Mouse (Mus musculus) lung, embryonic 16.5 days (tissue): ENCODE measurements around the gene Adpgk. TPM values are rescaled to one million over a fixed set of nuclear protein-coding genes. Genes with fewer than 3 reads are reported as not detected.

Experiments
- ATAC-seq: fragments of 200-750 bp; cut with Nextera tagmentation; 2 replicates; pipeline ENCODE4 v1.8.0; 2017; ENCODE audit warnings: low read depth, mild to moderate bottlenecking, moderate library complexity
- H3K27ac ChIP-seq: fragments of 300-500 bp; sonication (generic); 2 replicates; pipeline ENCODE4 v1.5.1; 2014; ENCODE audit warnings: mild to moderate bottlenecking, control low read depth, low read length
- H3K27me3 ChIP-seq: fragments of 300-500 bp; sonication (generic); 2 replicates; pipeline ENCODE4 v1.6.1; 2014; ENCODE audit warnings: low read depth, low read length, mixed read lengths; ENCODE audit not compliant: control insufficient read depth, insufficient read depth
- H3K36me3 ChIP-seq: fragments of 300-500 bp; sonication (generic); 2 replicates; pipeline ENCODE4 v1.6.1; 2014; ENCODE audit warnings: low read length; ENCODE audit not compliant: control insufficient read depth, insufficient read depth
- H3K4me1 ChIP-seq: fragments of 300-500 bp; sonication (generic); replicated peaks from 2 replicates; pipeline ENCODE4 v1.6.1; 2014; ENCODE audit warnings: low read length, mixed read lengths; ENCODE audit not compliant: control insufficient read depth, insufficient read depth
- H3K4me2 ChIP-seq: fragments of 300-500 bp; sonication (generic); 2 replicates; pipeline ENCODE4 v1.6.1; 2014; ENCODE audit warnings: low read depth, low read length, control low read depth
- H3K4me3 ChIP-seq: fragments of 300-500 bp; sonication (generic); 2 replicates; pipeline ENCODE4 v1.5.1; 2014; ENCODE audit warnings: mild to moderate bottlenecking, low read length, control low read depth
- H3K9ac ChIP-seq: fragments of 300-500 bp; sonication (generic); 2 replicates; pipeline ENCODE4 v1.6.1; 2014; ENCODE audit warnings: low read length, control low read depth
- H3K9me3 ChIP-seq: fragments of 300-500 bp; sonication (generic); 2 replicates; pipeline ENCODE4 v1.6.1; 2016; ENCODE audit warnings: low read length; ENCODE audit not compliant: control insufficient read depth
- WGBS: fragments of 180-500 bp; shearing (Covaris S2); extraction: QIAGEN DNeasy Blood & Tissue Kit; methylation state at CpG from one replicate; pipeline ENCODE4 v1.1.7; 2014; 5-methylcytosine and 5-hydroxymethylcytosine counted together
- polyA plus RNA-seq: library from polyadenylated mRNA; unstranded; fragments of >200 nt; fragmentation: Nextera tagmentation; extraction: Ambion mirVana; gene quantifications from 2 replicates; pipeline ENCODE4 v1.2.1, GENCODE M21; 2015

Gene Adpgk
- 34.5 and 38.3 TPM in 2 replicates for polyA plus RNA-seq

DNA sequence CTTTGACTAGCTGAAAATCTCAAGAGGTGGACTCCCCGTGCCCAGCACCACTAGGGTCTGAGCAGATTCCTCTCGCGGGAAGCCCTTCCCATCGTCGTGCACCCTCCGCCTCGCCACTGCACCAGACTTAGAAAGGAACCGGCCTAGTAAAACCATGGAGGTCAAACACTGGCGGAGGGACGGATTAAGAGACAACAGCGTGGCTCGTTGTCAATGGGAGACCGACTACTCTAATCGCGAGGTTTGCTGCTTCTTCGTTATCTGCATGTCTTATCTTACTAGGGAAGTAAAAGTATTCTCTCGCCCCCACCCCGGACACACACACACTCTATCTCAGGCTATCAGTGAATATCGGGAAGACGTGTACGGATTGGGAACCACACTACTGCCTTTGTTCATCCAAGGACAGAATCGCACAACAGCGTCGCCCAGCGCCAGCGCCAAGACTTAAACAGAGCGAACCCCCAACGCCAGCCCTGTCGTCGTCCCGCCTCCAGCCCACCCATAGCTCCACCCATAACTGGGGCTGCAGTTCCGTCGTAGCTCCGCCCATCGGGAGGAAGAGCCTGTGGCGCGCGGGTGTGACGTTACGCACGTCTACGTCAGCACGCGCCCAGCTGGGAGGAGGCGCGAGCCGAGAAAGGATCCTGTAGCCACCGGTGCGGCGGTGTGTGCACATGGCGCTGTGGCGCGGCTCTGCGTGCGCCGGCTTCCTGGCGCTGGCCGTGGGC is at the start of gene Adpgk:
TSS of gene Adpgk (plus strand) at position 602 of the 731 bp plus-strand sequence.
- peak within 1 kb of the TSS; percentile 91 for H3K27ac ChIP-seq
- no peaks in the 10 kb centered on the region for H3K27me3 ChIP-seq
- no peaks in the 10 kb centered on the region for H3K9me3 ChIP-seq
- no peaks in the 10 kb centered on the region for H3K36me3 ChIP-seq
- peak within 1 kb of the TSS; percentile 89 for H3K4me3 ChIP-seq
- peak; percentile 99 for ATAC-seq
- H3K9ac ChIP-seq: peak within 1 kb of the TSS; percentile 85
- H3K4me1 ChIP-seq: peaks cover 22% of the 10 kb centered on the region
- under 1% methylated on average over 57 of the region's 58 CpGs for WGBS
- peak within 1 kb of the TSS; percentile 85 for H3K4me2 ChIP-seq

DNA sequence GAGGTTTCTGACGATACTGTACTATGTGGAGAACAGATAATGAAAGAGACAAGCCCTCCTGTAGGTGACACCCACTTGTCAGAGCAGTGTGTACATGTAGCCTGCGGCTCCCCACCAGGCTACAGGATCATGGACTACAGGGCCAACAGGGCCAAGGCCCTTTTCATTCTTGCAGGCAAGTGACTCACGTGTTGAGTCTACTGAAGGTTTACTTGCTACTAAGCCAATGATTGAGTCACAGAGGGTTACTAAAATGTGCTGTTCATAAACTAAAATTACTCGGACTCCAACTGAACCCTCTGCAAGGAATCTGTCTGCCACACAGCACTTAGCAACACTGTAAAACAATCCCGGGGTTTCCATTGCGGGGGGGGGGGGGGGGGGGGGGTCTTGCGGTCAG is 46.2 kb upstream of the Adpgk start:
- no peak for ATAC-seq
- Histone ChIP-seq H3K4me2 (no peak overlapping the region), H3K4me3 (no peak overlapping the region), H3K4me1 (peaks cover 6% of the 10 kb centered on the region; the same call in 1 of the 2 replicates), H3K27ac (no peak overlapping the region), H3K27me3 (no peaks in the 10 kb centered on the region), H3K9ac (no peak overlapping the region), H3K9me3 (no peaks in the 10 kb centered on the region), H3K36me3 (no peaks in the 10 kb centered on the region)
- WGBS: 37% methylated on average over 7 of the region's 7 CpGs

DNA sequence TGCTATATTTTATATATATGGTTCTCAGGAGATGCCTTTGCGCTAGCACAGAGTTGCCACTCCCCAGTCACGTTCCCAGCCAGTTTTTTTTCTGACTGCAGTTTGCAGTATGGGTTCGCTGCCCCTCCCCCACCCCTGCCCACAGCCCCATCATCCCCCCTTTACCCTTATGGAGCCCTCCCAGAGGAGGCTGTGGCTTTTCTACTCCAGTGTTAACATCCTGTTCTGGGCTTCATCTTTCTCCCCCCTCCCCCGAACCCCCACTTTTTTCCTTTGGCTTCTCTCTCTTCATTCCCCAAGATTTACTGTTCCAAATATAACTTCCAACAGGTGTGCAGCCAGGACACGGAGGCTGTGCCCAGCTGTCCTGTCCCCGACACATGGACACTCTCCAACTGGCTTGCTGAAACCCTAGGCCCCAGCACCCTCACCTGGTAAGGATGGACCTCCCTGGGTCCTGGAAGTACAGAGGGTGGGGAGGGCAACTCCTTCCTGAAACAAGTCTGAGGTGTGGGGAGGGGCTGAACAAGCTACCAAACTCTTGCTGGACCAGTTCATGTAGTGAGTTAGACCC is 44.8 kb upstream of the Adpgk start:
- no peak overlapping the region for H3K4me2 ChIP-seq
- 39% methylated on average over 6 of the region's 6 CpGs for WGBS
- no peak overlapping the region for H3K27ac ChIP-seq
- no peaks in the 10 kb centered on the region for H3K36me3 ChIP-seq
- no peak for ATAC-seq
- no peaks in the 10 kb centered on the region for H3K9me3 ChIP-seq
- H3K27me3 ChIP-seq: no peaks in the 10 kb centered on the region
- H3K4me1 ChIP-seq: peaks cover 6% of the 10 kb centered on the region; the same call in 1 of the 2 replicates
- H3K9ac ChIP-seq: no peak overlapping the region
- H3K4me3 ChIP-seq: no peak overlapping the region

DNA sequence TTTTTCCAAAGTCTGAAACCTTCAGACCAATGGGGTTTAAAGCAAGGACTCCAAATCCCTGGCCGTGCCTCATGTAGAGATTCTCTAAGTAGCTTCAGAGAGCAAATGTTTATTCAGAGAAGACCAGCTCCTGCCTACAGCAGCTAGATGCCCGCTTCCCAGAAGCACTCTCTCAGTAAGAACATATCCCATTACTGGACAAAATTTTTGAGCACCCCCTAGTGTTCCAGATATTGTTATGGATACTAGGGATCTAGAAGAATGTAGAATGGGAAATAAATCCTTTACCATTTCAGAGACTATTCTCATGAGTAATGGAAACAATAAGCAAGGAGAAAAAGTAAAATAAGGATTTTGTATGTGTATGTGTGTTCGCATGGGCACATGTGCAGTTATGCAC is 42.0 kb upstream of the Adpgk start:
- no peak overlapping the region for H3K27ac ChIP-seq
- H3K4me1 ChIP-seq: peaks cover 6% of the 10 kb centered on the region; the same call in 1 of the 2 replicates
- peak; percentile 61; the same call in 1 of the 2 replicates for ATAC-seq
- H3K27me3 ChIP-seq: no peaks in the 10 kb centered on the region
- no peak overlapping the region for H3K4me2 ChIP-seq
- H3K9me3 ChIP-seq: no peaks in the 10 kb centered on the region
- H3K9ac ChIP-seq: no peak overlapping the region
- H3K36me3 ChIP-seq: no peaks in the 10 kb centered on the region
- no peak overlapping the region for H3K4me3 ChIP-seq
- WGBS: 45% methylated on average over 3 of the region's 3 CpGs

DNA sequence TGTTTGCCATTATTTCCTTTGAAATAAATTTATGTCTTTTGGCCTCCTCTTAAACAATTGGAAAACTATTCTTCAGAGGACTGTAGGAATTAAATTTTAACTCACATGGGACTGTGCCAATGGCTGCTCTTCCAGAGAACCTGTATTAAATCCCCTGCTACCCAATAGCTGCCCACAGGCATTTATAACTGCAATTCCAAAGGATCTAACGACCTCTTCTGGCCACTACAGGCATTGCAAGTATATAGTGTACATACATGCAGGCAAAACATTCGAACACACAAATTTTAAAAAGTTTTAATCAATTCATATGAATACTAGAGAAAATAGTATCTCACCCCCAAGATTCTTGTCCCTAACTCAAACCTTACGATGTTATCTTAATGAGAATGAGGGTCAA is 41.1 kb upstream of the Adpgk start:
- H3K27me3 ChIP-seq: no peaks in the 10 kb centered on the region
- no peaks in the 10 kb centered on the region for H3K9me3 ChIP-seq
- no peak for ATAC-seq
- H3K4me1 ChIP-seq: peaks cover 6% of the 10 kb centered on the region; the same call in 1 of the 2 replicates
- no peaks in the 10 kb centered on the region for H3K36me3 ChIP-seq
- H3K27ac ChIP-seq: no peak overlapping the region
- H3K4me2 ChIP-seq: no peak overlapping the region
- 60% methylated on average over 3 of the region's 3 CpGs for WGBS
- H3K9ac ChIP-seq: no peak overlapping the region
- H3K4me3 ChIP-seq: no peak overlapping the region

DNA sequence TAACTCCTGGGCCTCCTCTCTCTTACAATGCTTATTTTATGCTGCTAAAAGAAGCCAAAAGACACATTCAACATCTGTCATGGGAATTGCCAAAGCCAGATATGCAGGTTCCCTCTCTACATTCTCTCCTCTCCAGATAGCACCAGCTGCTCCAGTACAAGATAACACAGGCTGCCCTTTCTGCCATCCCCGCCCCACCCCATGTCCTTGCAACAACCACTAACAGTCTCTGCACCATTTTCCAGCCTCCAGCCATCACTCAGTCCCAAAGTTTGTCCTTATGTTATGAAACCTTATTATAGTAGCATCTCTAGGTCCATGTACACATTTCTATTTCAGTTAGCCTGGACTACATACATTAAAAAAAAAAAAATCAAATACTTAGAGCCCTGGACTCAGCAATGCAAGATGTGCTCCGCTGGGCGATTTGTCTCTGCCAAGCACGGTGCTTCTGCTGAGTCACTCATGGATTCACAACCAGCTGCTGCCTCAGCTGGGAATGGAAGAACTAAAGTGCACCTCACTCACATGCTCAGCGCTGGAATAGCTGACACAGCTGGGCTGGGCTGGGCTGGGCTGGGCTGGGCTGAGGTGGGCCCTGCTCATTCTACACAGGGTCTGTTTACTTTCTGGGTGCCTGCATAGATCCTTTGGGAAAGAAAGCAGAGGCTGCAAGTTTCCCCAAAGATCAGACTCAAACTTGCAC is 36.5 kb upstream of the Adpgk start:
- no peak overlapping the region for H3K9ac ChIP-seq

DNA sequence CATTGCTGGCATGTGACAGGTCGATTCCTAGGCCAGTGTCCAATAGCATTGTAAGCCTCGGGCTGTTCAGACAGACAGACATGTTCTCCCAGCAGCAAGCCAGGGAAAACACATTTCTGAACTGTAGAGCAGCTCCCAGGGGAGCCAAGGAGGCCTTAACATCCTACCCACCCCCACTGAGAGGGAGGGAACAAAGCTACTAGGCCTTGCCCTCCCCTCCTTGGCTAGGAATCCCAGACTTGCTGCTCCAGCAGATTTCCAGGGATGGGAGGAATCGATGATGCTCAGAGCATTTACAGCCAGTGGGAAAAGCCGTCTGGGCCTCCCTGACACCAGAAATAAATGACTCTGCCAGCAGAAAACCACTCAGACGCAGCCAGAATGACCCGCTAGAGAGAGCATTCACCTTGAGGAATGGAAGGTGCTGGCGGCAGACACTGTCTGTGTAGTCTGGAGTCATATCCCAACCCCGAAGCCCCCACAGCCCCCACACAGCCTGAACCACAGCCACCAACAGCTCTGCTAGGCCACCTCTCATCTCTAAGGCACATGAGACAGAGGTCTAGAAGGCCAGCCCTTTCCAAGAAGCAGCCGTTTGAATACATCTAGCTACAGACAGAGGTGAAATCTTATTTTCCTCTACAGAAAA is 31.4 kb upstream of the Adpgk start:
- Histone ChIP-seq H3K27ac (no peak overlapping the region), H3K4me3 (no peak overlapping the region), H3K27me3 (no peaks in the 10 kb centered on the region), H3K36me3 (no peaks in the 10 kb centered on the region), H3K4me2 (no peak overlapping the region), H3K9me3 (no peaks in the 10 kb centered on the region), H3K9ac (no peak overlapping the region), H3K4me1 (no peaks in the 10 kb centered on the region)
- WGBS: 53% methylated on average over 8 of the region's 9 CpGs
- no peak for ATAC-seq

More for the DNA sequence above, 36.5 kb upstream of the Adpgk start:
- H3K36me3 ChIP-seq: no peaks in the 10 kb centered on the region
- H3K27me3 ChIP-seq: no peaks in the 10 kb centered on the region
- H3K9me3 ChIP-seq: no peaks in the 10 kb centered on the region
- no peak overlapping the region for H3K4me2 ChIP-seq
- 57% methylated on average over 5 of the region's 5 CpGs for WGBS
- ATAC-seq: no peak
- no peaks in the 10 kb centered on the region for H3K4me1 ChIP-seq
- H3K4me3 ChIP-seq: no peak overlapping the region
- no peak overlapping the region for H3K27ac ChIP-seq

DNA sequence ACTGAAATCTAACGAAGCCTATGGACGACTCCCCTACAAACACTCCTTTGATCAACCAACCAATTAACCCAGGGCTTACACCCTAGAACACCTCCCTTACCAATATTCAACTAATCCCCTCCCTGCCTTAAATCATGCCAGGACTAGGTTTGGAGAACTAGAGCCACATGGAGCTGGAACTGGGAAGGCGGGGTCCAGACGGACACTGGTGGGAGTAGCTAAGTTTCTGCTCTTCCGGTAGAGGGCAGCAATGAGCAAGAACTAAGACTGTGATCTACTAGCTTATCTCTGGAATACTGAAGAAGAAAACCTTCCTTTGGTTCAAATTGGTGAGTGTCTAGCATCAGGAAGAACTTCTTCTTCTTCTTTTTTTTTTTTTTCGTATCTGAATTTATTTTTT is 25.0 kb upstream of the Adpgk start:
- Histone ChIP-seq H3K9me3 (no peaks in the 10 kb centered on the region), H3K27me3 (no peaks in the 10 kb centered on the region), H3K36me3 (no peaks in the 10 kb centered on the region), H3K4me2 (no peak overlapping the region), H3K4me1 (0 out of 2 replicates have a peak, but pooled peaks cover 2% of the 10 kb centered on the region), H3K4me3 (no peak overlapping the region), H3K27ac (no peak overlapping the region), H3K9ac (no peak overlapping the region)
- WGBS: 66% methylated on average over 6 of the region's 6 CpGs
- ATAC-seq: no peak

DNA sequence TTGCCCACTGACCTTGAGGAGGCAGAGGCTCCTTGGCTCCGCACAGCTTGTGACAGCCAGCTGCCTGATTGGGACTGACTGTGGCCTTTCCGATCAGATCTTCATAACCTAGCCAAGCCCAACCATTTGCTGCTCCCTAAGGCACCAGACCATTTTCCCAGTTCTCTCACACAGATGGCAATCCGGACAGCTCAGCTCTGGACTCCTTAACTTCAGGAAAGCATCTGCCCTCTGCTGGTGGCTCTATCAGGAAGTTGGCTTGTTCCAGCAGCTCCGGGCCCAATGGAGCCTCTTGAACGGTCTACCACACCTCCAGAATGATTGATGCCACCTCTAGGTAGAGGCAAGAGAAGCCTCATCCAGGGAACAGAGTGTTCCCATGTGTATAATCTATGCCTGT is 21.6 kb upstream of the Adpgk start:
- 12% methylated on average over 5 of the region's 5 CpGs for WGBS
- Histone ChIP-seq H3K4me2 (no peak overlapping the region), H3K4me3 (no peak overlapping the region), H3K9me3 (no peaks in the 10 kb centered on the region), H3K27ac (no peak overlapping the region), H3K27me3 (no peaks in the 10 kb centered on the region), H3K36me3 (no peaks in the 10 kb centered on the region), H3K4me1 (0 out of 2 replicates have a peak, but pooled peaks cover 2% of the 10 kb centered on the region), H3K9ac (no peak overlapping the region)
- peak; percentile 81 for ATAC-seq
